ENCODE assay signal across 23 mouse cellular contexts in the genomic region with DNA sequence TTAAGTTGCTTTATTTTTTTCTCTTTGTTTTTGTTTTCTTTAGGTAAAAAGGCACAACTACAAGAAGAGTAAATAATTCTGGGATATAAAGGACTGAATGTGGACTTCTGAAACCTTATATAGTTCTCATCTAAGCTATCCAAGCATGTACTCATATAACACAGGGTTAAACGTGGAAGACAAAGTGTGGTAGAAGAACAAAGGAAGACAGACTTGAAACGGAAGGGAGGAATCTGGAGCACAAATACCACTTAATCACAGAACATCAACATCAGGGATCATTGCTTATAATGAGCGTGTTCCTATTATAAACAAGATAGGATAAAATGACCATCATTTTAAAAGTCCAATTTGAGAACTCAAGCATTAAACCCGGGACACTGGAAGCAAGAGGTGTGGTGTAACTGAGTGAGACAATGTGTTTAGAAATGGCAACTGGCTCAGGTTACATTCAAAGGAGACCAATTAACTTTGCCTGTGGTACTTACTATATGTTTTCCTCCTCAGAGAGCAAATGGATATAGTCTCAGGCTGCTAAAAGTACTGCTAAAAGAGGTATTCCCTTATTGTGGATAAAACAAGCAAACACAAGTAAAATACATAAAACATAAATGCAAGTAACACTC.
"Had no signal": no experiment of that assay in that cellular context is flagged by ENCODE, and none has a peak within 500 bp of the region (broad histone marks: within the 10 kb centered on the region; RNA-seq: fewer than 3 reads in every experiment).

No protein-coding gene starts in this region.

- H3K9me3 ChIP-seq: heart, embryonic 13.5 days; heart, embryonic 15.5 days; hindbrain, embryonic 13.5 days; hindbrain, embryonic 15.5 days; limb, embryonic 13.5 days; limb, embryonic 15.5 days; liver, embryonic 12.5 days had no signal

- H3K36me3 ChIP-seq: heart, embryonic 13.5 days; heart, embryonic 15.5 days; hindbrain, embryonic 13.5 days; hindbrain, embryonic 15.5 days; limb, embryonic 13.5 days; limb, embryonic 15.5 days; liver, embryonic 12.5 days had no signal

- H3K4me3 ChIP-seq: heart, adult 2 months; heart, embryonic 13.5 days; heart, embryonic 15.5 days; hindbrain, embryonic 13.5 days; hindbrain, embryonic 15.5 days; limb, embryonic 13.5 days; limb, embryonic 15.5 days; liver, embryonic 12.5 days had no signal

- H3K27me3 ChIP-seq: heart, embryonic 13.5 days; heart, embryonic 15.5 days; hindbrain, embryonic 13.5 days; hindbrain, embryonic 15.5 days; limb, embryonic 13.5 days; limb, embryonic 15.5 days; liver, embryonic 12.5 days had no signal

- H3K4me1 ChIP-seq: heart, embryonic 13.5 days; heart, embryonic 15.5 days; hindbrain, embryonic 13.5 days; limb, embryonic 15.5 days; liver, embryonic 12.5 days had no signal

- H3K4me2 ChIP-seq: heart, embryonic 11.5 days; heart, embryonic 13.5 days; heart, embryonic 15.5 days; hindbrain, embryonic 13.5 days; hindbrain, embryonic 15.5 days; limb, embryonic 13.5 days; limb, embryonic 15.5 days; liver, embryonic 12.5 days had no signal

- ATAC-seq: hindbrain, postnatal 0 days; intestine, embryonic 16.5 days; liver, embryonic 12.5 days had no signal

- H3K27ac ChIP-seq: heart, adult 2 months; heart, embryonic 13.5 days; heart, embryonic 15.5 days; hindbrain, embryonic 13.5 days; hindbrain, embryonic 15.5 days; hindbrain, postnatal 0 days; limb, embryonic 13.5 days; limb, embryonic 15.5 days; liver, embryonic 12.5 days; liver, embryonic 14.5 days had no signal

- DNase-seq: gastrocnemius, postnatal 14 days; gastrocnemius, postnatal 36 days; heart, adult 11 months; heart, adult 2 months; heart, postnatal 14 days; heart, postnatal 36 days; kidney, adult 11 months; kidney, adult 2 months; kidney, postnatal 10 days; layer of hippocampus, adult 9-11 months; layer of hippocampus, postnatal 36 days; left cerebral cortex, postnatal 4 days had no signal

- H3K9ac ChIP-seq: heart, embryonic 13.5 days; heart, embryonic 15.5 days; hindbrain, embryonic 13.5 days; hindbrain, embryonic 15.5 days; limb, embryonic 13.5 days; limb, embryonic 15.5 days; liver, embryonic 12.5 days; liver, embryonic 14.5 days had no signal
